Mouse (Mus musculus): ENCODE data around the gene Zc3h18.

DNA sequence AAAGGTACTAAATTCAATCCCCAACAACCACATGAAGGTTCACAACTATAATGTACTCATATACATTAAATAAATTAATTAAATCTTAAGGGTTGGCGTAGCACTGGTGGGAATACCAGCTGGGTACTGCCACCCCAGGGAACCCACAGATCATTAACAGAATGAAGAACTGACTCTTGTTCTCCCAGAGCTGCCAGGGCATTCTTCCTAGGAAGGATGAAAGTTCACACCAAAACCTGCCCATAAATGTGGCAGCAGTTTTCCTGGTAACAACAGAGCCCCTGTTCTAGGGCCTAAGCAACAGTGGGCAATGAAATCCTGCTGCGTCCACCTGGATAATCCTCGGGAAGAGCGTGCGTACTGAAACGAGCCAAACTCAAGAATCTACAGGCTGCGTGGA is 65.9 kb downstream of the Zc3h18 start:
- TF ChIP-seq MAFK (IDR thresholded peaks at IDR 0.05; ENCODE audit: insufficient read depth, low read depth, low read length) = no peak
- no peak for TF ChIP-seq ZC3H11A (IDR thresholded peaks at IDR 0.05; ENCODE audit: borderline replicate concordance, low read depth, low read length)
- no peak for TF ChIP-seq CHD2 (IDR thresholded peaks at IDR 0.05; ENCODE audit: low read depth, low read length)

Measured in ES-E14 (cell line).